Mouse (Mus musculus) brain, embryonic 14.5 days (tissue): Measurements from ENCODE around the gene Pcdh8.

Experiments used
- CTCF ChIP-seq: fragments of 200-500 bp; IDR thresholded peaks from 2 replicates; pipeline ENCODE4 v1.5.1; 2012; ENCODE audit warnings: inconsistent platforms, mild to moderate bottlenecking, moderate library complexity, borderline replicate concordance; ENCODE audit not compliant: insufficient read depth, insufficient read length; ENCODE audit errors: extremely low read depth
- POLR2A ChIP-seq: fragments of 200-500 bp; IDR thresholded peaks from 2 replicates; pipeline ENCODE4 v1.6.1; 2012; ENCODE audit warnings: mild to moderate bottlenecking, inconsistent platforms, borderline replicate concordance; ENCODE audit not compliant: poor library complexity, insufficient read depth, insufficient read length, severe bottlenecking; ENCODE audit errors: extremely low read depth

DNA sequence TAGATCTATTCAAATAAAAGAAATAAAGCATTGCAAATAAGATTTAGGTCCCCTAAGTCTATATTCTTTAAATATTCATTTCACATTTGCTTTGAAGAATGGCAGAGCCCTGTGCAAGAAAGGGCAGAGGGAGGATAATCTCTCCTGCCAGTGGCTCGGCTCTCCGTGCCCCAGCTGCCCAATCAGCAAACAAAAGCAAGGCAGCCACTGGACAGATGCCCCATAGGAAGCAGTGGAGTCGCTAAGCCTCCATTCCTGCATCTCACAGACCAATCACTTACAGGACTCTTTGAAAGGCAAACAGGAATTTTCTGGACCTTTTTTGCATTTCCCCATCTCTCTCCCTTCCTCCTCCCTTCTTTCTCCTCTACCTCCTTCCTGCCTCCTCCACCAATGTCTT is 17.0 kb downstream of the Pcdh8 start:
- TF ChIP-seq POLR2A = no peak
- TF ChIP-seq CTCF = no peak
